Mouse (Mus musculus): ENCODE results near the gene Serpinb6a. TPM values are rescaled to one million over a fixed set of nuclear protein-coding genes. Genes with fewer than 3 reads are reported as not detected.

Serpinb6a gene
- polyA plus RNA-seq, 1 experiment from 2014 or later: 85.1 TPM

GRCm38 (mm10) chr13:33930912-33931311, 71.7 kb downstream of the Serpinb6a start:
- DNase-seq (ENCODE audit: low spot score) (no peak), ATAC-seq (replicated peaks; ENCODE audit: low FRiP score, low read depth) (no peak)
- H3K9me3 ChIP-seq (replicated peaks; ENCODE audit: low read length): no peaks in the 10 kb centered on the region
- H3K4me3 ChIP-seq (replicated peaks; ENCODE audit: low read depth, low read length): no peak overlapping the region
- no peak overlapping the region for H3K4me2 ChIP-seq (ENCODE audit: low read length)
- no peak for TF ChIP-seq CTCF (IDR thresholded peaks at IDR 0.05; ENCODE audit: low read depth)
- no peaks in the 10 kb centered on the region for H3K27me3 ChIP-seq (ENCODE audit: insufficient read depth, low read length)
- H3K36me3 ChIP-seq (ENCODE audit: insufficient read depth, low read length): no peaks in the 10 kb centered on the region
- no peak overlapping the region for H3K27ac ChIP-seq
- peaks cover under 1% of the 10 kb centered on the region; the same call in 1 of the 2 replicates for H3K4me1 ChIP-seq (replicated peaks; ENCODE audit: insufficient read depth, low read length)
- WGBS: 82% methylated on average over 3 of the region's 3 CpGs
- no peak overlapping the region for H3K9ac ChIP-seq (ENCODE audit: low read depth, low read length)

GRCm38 (mm10) chr13:33930281-33930680, 72.3 kb downstream of the Serpinb6a start:
- no peak overlapping the region for H3K27ac ChIP-seq
- no peak overlapping the region for H3K4me3 ChIP-seq (replicated peaks; ENCODE audit: low read depth, low read length)
- no peaks in the 10 kb centered on the region for H3K9me3 ChIP-seq (replicated peaks; ENCODE audit: low read length)
- ATAC-seq (replicated peaks; ENCODE audit: low FRiP score, low read depth) (no peak), DNase-seq (ENCODE audit: low spot score) (no peak)
- no peak overlapping the region for H3K4me2 ChIP-seq (ENCODE audit: low read length)
- H3K9ac ChIP-seq (ENCODE audit: low read depth, low read length): no peak overlapping the region
- no peaks in the 10 kb centered on the region for H3K36me3 ChIP-seq (ENCODE audit: insufficient read depth, low read length)
- 92% methylated on average over 2 of the region's 2 CpGs for WGBS
- no peaks in the 10 kb centered on the region for H3K27me3 ChIP-seq (ENCODE audit: insufficient read depth, low read length)
- no peak for TF ChIP-seq CTCF (IDR thresholded peaks at IDR 0.05; ENCODE audit: low read depth)
- no peaks in the 10 kb centered on the region for H3K4me1 ChIP-seq (replicated peaks; ENCODE audit: insufficient read depth, low read length)

DNA sequence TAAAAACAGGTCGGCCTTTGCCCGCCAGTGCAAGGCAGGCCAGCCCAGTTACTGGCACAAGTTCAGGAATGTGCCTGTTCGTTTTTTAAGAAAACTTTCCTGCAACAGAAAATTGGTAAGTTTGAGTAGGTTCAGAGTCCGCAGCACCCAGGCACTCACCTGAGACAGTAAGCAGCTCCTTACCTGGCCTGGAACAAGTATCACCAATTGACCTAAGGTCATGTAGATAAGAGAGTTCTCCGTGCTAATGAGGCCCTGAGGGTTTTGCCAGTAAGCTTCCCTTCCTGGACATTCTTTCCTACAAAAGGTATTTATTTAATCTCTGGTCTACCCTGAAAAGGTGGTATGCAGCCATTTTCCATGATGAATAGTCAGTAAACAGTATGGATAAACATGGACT, 80.9 kb downstream of the Serpinb6a start:
- Histone ChIP-seq H3K27me3 (ENCODE audit: insufficient read depth, low read length) (no peaks in the 10 kb centered on the region), H3K9me3 (replicated peaks; ENCODE audit: low read length) (no peaks in the 10 kb centered on the region), H3K27ac (no peak overlapping the region), H3K4me2 (ENCODE audit: low read length) (no peak overlapping the region), H3K9ac (ENCODE audit: low read depth, low read length) (no peak overlapping the region), H3K4me1 (replicated peaks; ENCODE audit: insufficient read depth, low read length) (no peaks in the 10 kb centered on the region), H3K36me3 (ENCODE audit: insufficient read depth, low read length) (peaks cover 40% of the 10 kb centered on the region), H3K4me3 (replicated peaks; ENCODE audit: low read depth, low read length) (no peak overlapping the region)
- ATAC-seq (replicated peaks; ENCODE audit: low FRiP score, low read depth): no peak
- WGBS: 84% methylated on average over 5 of the region's 5 CpGs
- TF ChIP-seq CTCF (IDR thresholded peaks at IDR 0.05; ENCODE audit: low read depth): no peak
- DNase-seq (ENCODE audit: low spot score): no peak

DNA sequence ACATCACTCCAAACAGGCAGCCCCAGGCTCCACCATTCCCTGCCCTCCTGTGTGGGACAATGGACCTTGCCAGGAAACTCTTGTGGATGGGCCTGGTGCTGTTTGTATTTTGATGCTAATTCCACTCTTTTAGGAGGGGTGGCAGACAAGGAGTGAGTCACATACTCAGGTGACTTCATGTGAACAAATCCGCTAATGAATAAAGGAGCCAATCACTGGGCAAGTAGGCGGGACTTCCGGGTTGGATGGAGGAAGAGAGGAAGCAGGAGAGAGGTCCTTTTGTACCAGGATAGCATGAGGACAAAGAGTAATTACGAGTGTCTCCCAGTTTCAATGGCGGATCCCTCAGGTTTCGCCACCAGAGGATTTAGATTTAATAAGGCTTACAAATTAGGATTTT, 81.6 kb downstream of the Serpinb6a start:
- no peak for TF ChIP-seq CTCF (IDR thresholded peaks at IDR 0.05; ENCODE audit: low read depth)
- H3K4me2 ChIP-seq (ENCODE audit: low read length): no peak overlapping the region
- no peak overlapping the region for H3K9ac ChIP-seq (ENCODE audit: low read depth, low read length)
- H3K36me3 ChIP-seq (ENCODE audit: insufficient read depth, low read length): peaks cover 40% of the 10 kb centered on the region
- DNase-seq (ENCODE audit: low spot score) (no peak), ATAC-seq (replicated peaks; ENCODE audit: low FRiP score, low read depth) (no peak)
- no peaks in the 10 kb centered on the region for H3K27me3 ChIP-seq (ENCODE audit: insufficient read depth, low read length)
- H3K27ac ChIP-seq: no peak overlapping the region
- no peaks in the 10 kb centered on the region for H3K4me1 ChIP-seq (replicated peaks; ENCODE audit: insufficient read depth, low read length)
- no peaks in the 10 kb centered on the region for H3K9me3 ChIP-seq (replicated peaks; ENCODE audit: low read length)
- no peak overlapping the region for H3K4me3 ChIP-seq (replicated peaks; ENCODE audit: low read depth, low read length)
- WGBS: 96% methylated on average over 6 of the region's 6 CpGs

GRCm38 (mm10) chr13:33906821-33907220, 95.8 kb downstream of the Serpinb6a start:
- Histone ChIP-seq H3K27ac (no peak overlapping the region), H3K36me3 (ENCODE audit: insufficient read depth, low read length) (no peaks in the 10 kb centered on the region), H3K4me2 (ENCODE audit: low read length) (no peak overlapping the region), H3K9ac (ENCODE audit: low read depth, low read length) (no peak overlapping the region), H3K9me3 (replicated peaks; ENCODE audit: low read length) (no peaks in the 10 kb centered on the region), H3K4me3 (replicated peaks; ENCODE audit: low read depth, low read length) (no peak overlapping the region), H3K4me1 (replicated peaks; ENCODE audit: insufficient read depth, low read length) (no peaks in the 10 kb centered on the region), H3K27me3 (ENCODE audit: insufficient read depth, low read length) (no peaks in the 10 kb centered on the region)
- TF ChIP-seq CTCF (IDR thresholded peaks at IDR 0.05; ENCODE audit: low read depth): no peak
- DNase-seq (ENCODE audit: low spot score): no peak
- ATAC-seq (replicated peaks; ENCODE audit: low FRiP score, low read depth): no peak
- 73% methylated on average over 3 of the region's 3 CpGs for WGBS

GRCm38 (mm10) chr13:33905176-33905954, 97.2 kb downstream of the Serpinb6a start, which contains the start of gene Serpinb6c:
Gene Serpinb6c (minus strand): TSS chr13:33905708.
- 79% methylated on average over 18 of the region's 18 CpGs for WGBS
- Histone ChIP-seq H3K27ac (no peak within 1 kb of the TSS), H3K9me3 (replicated peaks; ENCODE audit: low read length) (no peaks in the 10 kb centered on the region), H3K4me1 (replicated peaks; ENCODE audit: insufficient read depth, low read length) (no peaks in the 10 kb centered on the region), H3K36me3 (ENCODE audit: insufficient read depth, low read length) (no peaks in the 10 kb centered on the region), H3K4me3 (replicated peaks; ENCODE audit: low read depth, low read length) (no peak within 1 kb of the TSS), H3K9ac (ENCODE audit: low read depth, low read length) (no peak within 1 kb of the TSS), H3K27me3 (ENCODE audit: insufficient read depth, low read length) (no peaks in the 10 kb centered on the region), H3K4me2 (ENCODE audit: low read length) (no peak within 1 kb of the TSS)
- DNase-seq (ENCODE audit: low spot score) (no peak), ATAC-seq (replicated peaks; ENCODE audit: low FRiP score, low read depth) (no peak)
- no peak for TF ChIP-seq CTCF (IDR thresholded peaks at IDR 0.05; ENCODE audit: low read depth)

Measured in kidney, postnatal 0 days (tissue).